Mouse (Mus musculus) neutrophil, adult 5-6 weeks (primary cell): Measurements from ENCODE around the gene Prkag2. TPM values are rescaled to one million over a fixed set of nuclear protein-coding genes. Genes with fewer than 3 reads are reported as not detected.
"Not testable (repeated sequence)": the region's sequence is repeated elsewhere in the genome, so short reads cannot be mapped to it uniquely, and the experiment has no call there.

ENCODE experiments used
- ATAC-seq: fragments of 151-379, 151-347 bp; 2 replicates; pipeline ENCODE4 v1.8.0; 2017; ENCODE audit warnings: mild to moderate bottlenecking, moderate TSS enrichment; ENCODE audit not compliant: insufficient number of reproducible peaks, poor library complexity, low FRiP score, severe bottlenecking; ENCODE audit errors: extremely low read depth
- total RNA-seq: library from RNA; stranded (forward); fragments of 200-1000 nt; gene quantifications from 2 replicates; pipeline ENCODE4 v1.2.3, GENCODE M21; 2017

The Prkag2 gene
- total RNA-seq, 1 experiment from 2014 or later = 37.0 TPM

DNA sequence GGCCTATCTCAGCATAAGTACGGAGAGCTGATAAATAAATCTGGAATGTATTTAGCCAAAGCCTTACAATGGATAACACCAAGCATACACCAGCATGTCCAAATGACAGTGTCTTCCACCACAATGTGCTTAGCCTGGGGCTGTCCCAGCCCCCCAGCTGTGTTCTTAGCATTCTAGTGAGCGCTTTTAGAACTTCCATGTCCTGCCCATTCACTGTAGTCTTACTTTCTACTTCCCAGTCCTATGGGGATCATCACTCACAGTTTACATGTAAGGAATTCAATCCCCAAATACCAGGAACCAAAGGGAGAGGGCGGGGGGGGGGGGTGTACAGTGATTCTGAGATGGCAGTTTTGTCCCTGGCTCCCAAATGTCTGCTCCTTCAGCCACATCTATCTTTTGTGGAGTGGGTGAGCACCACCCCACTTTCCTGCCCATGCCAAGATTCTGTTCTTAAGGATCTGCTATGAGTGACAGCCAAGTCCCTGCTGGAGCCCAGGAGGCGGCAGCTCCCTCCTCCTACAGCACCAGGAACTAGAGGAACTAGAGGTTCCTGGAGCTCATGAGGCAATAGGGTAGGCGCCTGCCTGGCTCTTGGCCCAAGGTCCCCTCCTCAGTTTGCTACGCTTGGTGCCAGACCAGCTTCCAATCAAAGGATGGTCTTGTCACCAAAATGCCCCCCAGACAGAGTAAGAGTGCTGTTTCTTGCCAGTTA, 11.0 kb downstream of the Prkag2 start:
- no peak for ATAC-seq

DNA sequence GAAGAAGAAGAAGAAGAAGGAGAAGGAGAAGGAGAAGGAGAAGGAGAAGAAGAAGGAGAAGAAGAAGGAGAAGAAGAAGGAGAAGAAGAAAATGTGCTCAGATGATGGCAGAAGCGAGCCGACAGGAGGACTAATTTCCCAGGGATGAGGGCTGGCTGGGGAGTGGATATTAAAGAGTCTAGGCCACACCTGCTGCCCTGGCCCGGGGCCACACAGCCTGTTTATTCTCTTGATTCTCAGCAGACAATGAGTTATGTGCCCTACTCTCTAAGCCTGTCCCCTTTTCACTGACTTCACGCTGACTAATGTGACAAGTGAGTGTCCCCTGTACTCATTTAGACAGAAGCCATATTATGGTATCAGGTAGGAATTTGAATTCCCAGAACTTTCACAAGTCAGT, 11.8 kb downstream of the Prkag2 start:
- no peak for ATAC-seq

DNA sequence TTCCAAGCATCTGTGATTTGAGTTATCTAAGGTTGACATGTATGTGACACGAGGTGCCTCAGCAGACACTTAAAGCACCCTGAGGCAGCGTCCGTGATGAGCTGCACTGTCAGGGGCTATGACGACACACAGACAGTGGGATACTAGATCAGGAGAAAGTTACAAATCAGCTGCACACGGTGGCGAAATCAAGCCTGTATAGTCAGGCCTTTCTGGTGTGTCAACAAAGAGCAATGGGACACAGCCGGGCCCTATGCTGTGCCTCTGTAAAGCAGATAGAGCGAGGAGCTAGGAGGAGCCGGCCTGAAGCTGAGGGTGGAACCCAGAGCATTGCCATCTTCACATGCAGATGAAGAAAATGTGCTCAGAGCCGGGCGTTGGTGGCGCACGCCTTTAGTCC, 12.3 kb downstream of the Prkag2 start:
- no peak for ATAC-seq

DNA sequence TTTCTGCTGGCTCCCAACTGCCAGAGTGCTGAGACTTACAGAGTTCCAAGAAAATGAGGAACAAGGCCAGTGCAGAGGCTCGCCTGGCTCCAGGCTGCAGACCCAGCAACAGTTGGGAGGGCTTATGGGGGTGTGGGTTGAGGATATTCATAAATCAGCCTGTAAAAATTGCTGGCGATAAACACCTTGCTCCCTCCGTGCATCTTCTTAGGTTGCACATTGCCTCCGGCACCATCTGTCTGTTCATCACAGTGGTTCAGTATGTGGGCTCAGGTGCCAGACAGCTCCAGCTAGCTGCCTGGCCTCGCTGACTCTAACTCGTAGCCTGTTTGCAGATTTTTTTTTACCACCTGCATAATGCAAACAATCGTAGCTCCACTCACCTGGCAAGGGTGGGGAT, 13.4 kb downstream of the Prkag2 start:
- no peak for ATAC-seq

DNA sequence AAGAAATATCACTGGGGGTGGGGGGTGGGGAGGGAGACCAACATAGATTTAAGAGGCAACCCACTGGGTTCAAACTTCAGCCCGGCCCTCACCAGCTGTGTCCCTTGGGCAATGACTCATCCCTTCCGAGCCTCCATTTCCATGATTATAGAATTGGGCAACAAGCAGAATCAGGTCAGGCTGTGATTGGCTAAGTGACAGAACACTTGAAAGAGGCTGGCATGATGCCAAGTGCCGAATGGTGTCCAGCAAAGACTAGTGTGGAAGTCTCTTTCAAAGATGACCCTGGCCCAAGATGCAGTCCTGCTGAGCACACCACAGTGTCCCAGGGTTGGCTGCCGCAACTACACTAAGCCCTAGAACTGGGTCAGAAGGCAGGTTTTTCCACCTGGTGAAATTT, 14.2 kb downstream of the Prkag2 start:
- ATAC-seq = no peak

DNA sequence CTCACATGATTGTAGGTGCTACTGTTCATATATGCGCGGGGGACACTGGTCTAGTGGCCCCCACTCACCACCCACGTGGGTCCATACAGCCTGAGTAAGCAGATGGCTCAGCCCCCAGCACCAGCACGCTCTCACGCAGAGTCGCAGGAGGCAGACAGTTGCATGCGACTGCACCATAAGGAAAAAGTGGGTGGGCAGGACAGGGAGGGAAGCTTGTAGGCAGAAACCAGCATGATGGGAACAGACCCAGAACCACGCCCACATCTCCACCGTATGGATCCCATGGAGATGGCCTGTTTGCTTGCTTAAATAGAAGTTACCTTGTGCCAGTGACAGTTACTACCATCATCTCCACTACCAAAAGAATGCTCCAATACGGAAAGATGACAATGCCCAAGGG, 15.3 kb downstream of the Prkag2 start:
- no peak for ATAC-seq

DNA sequence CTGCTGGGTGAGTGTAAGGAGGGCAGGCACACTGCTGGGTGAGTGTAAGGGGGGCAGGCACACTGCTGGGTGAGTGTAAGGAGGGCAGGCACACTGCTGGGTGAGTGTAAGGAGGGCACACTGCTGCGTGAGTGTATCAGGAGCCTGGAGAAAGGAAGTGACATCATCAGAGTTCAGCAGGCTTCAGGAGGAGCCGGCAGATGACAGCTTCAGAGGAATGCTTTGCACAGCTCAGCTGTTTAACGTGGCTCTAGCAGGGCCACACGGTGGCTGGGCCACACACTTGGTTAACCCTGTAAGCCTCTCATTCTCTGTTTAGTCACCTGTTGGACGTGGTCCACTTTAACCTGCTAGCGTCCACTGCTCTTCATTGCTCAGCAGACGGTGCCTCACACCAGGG, 16.6 kb downstream of the Prkag2 start:
- no peak for ATAC-seq

DNA sequence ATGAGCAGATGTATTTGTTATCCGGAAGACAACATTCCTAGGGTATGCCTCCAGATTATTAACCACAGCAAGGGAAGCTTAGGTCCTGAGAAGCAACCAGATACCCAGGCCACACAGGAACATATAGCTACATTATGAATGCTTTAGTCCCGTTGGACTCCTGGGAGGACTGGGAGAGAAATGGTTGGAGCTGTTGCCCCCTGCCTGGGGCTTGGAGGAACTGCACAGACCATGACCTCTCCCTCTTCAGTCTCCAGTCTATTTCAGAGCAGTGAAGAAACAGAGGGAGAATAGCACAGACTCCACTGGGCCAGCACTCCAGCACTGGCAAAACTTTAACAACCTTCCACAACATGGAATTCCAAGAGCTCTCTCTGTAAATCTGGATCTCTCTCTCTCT, 17.9 kb downstream of the Prkag2 start:
- no peak for ATAC-seq

DNA sequence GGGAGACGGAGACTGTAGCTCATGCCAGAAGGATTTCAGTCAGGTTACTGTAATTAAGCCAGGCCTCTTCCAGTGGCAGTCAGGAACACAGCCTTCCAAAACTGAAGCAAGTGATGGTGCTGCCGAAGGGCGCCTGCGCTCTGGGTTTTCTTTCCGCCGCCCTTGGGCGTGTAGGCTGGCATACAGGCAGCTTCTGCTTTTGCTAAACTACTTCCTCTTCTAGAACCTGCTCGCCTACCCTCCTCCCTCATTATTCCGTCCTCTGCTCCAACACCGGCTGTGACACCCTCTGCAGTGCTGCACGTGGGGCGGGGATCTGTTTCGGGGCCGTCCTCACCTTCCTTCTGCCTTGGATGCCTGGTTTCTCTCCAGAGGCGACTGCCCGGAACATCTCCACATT, 18.9 kb downstream of the Prkag2 start:
- ATAC-seq = peak; percentile 96

DNA sequence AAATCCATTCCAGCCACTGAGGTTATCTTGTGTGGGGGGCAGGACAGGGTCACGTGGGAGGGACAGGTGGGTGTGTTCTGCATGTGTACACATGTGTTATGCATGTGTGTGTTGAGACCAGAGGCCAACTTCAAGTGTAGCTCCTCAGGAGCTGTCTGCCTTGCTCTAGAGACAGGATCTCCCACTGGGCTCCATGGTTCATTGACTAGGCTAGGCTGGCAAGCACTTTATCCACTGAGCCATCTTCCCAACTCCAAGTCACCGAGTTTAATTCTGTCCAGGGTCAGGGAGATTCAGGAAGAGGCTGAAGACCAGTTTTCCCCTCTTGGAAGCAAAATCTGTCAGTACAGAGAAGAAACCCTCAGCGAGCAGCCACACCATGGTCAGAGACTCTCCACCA, 19.4 kb downstream of the Prkag2 start:
- no peak for ATAC-seq

DNA sequence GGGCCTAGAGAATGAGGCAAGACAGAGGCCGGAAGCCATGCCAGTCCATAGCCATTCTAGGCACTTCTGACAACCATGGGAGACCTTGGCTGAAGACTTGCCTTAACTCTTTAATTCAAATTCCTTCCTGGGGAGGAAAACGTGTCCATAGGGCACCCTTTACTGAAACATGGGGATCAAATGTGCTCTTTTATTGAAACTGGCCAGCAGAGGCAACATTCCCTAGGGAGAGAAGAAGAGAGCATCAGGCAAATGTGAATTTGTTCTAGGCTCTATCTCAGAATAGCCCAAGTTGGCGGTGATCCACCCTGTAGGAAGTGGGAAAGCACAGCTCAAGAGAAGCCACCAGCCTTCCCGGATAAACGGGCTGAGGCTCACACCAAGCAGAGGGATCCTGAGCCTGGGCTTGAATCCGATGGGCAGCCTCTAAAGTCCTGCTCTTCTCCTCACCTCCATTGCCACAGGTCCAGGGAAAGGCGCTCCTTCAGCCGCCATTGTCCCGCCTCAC, 19.9 kb downstream of the Prkag2 start:
- ATAC-seq = no peak

DNA sequence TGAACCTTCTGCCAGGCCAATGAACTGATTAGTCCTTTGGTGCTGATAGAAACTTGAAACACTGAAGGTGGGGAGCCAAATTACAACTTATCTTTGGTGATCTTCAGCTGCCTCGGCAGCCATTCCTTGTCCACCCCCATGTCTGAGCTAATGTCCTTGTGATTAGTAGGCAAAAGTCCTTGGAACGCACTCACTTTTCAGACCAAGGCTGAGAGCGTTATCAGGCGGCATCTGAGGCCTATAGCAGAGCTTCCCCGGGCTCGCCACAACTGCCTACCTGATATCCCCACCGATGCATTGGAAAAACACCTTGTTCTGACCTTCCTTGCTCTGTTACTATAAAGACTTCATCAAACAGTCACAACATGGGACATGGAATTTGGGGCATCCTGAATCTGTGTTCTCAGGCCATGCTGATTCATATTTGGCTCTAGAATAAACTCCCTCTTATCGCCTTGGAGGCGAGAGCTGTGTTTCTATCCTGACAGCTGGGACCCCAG, 20.6 kb downstream of the Prkag2 start:
- no peak for ATAC-seq

DNA sequence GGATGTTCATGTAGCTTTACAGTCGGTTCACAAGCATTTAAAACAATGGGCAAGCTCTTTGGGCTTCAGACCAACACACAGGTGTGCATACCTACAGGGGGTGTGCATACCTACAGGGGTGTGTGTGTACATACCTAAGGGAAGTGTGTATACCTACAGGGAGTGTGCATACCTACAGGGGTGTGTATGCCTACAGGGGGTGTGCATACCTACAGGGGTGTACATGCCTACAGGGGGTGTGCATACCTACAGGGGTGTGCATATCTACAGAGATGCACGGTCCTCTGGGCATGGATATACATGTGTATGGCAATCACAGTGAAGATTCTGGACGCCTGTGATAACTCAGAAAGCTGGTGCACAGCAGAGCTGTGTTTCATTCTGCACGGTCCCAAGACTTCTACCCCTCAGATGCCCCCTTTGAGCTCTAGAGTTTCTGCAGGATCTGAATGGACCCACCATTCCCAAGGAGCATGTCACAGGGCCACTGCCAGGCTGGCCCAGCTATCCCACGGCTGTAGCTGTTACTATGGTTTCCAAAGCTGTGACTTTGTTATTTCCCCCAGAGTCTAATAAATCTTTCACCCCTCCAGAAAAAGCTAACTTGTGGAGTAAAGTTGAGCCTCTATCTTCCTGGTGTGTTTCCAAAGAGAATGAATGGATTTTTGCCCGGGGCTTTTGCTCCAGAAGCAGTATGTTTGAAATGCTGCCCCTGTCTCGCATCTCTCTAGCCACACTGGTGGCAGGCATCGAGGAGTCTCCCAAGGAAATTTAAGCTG, 22.4 kb downstream of the Prkag2 start:
- no peak for ATAC-seq

DNA sequence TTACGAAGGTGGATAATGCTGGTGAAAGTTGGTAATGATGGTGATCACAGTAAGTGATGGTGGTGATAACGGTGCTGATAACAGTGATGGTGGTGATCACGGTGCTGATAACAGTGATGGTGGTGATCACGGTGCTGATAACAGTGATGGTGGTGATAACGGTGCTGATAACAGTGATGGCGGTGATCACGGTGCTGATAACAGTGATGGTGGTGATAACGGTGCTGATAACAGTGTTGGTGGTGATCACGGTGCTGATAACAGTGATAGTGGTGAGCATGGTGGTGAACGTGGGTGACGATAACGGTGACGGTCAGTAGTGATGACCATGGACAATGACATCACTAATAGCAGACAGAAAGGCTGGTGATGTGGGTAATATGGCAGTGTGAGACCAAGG, 23.2 kb downstream of the Prkag2 start:
- not testable (repeated sequence) for ATAC-seq

DNA sequence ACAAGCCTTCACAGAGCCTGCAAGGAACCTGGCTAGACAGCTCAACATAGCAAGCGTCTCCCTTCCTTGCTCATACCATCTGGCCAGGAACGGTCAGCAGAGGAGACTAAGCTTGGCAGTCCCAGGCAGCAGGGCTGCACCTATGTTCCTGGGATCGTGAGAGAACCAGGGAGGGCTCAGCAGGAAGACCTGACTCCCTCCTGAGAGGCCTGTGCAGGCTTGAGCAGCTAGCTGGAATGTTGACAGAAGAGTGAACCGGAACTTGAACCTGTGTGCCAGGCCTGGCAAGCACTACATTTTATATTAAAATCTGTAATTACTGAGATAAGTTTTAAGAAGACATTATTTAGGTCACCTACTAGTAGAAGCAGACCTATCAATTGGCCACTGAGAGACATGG, 24.8 kb downstream of the Prkag2 start:
- no peak for ATAC-seq

DNA sequence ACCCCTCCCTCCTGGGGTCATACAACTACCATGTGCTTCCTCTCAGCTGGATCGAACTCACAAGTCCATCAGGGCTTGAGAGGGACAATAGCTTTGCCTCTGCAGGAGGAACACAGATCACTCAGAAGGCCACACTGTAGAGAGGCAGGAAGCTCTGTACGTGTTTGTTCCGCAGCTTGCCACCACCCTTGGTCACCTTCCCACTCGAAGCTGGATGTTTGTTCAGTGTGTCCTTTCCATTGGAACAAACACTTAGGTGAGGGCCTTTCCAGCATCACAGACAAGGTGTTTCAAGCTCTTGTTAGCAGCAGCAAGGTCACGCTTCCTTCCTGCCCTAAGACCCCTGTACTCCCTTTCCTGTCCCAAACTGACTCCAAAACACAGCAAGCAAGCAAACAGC, 30.6 kb downstream of the Prkag2 start:
- no peak for ATAC-seq

DNA sequence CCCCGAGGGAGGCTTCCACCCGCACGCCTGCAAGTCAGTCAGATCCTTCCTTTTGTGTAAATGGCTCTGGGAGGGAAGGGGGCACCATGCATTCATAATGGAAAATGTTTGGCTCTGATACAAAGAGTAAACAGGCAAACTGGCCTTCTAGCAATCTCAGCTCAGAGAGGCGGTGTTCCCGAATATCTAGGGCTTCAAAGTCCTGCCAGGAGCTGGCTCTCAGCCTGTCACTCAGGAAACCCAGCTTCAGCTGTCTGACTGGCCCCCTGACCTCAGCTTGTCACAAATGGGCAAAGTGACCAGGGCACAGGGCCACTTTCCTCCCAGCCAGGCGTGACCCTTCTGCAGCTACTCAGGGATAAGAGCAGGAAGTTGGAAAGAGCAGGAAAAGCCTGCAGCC, 33.3 kb downstream of the Prkag2 start:
- no peak for ATAC-seq

DNA sequence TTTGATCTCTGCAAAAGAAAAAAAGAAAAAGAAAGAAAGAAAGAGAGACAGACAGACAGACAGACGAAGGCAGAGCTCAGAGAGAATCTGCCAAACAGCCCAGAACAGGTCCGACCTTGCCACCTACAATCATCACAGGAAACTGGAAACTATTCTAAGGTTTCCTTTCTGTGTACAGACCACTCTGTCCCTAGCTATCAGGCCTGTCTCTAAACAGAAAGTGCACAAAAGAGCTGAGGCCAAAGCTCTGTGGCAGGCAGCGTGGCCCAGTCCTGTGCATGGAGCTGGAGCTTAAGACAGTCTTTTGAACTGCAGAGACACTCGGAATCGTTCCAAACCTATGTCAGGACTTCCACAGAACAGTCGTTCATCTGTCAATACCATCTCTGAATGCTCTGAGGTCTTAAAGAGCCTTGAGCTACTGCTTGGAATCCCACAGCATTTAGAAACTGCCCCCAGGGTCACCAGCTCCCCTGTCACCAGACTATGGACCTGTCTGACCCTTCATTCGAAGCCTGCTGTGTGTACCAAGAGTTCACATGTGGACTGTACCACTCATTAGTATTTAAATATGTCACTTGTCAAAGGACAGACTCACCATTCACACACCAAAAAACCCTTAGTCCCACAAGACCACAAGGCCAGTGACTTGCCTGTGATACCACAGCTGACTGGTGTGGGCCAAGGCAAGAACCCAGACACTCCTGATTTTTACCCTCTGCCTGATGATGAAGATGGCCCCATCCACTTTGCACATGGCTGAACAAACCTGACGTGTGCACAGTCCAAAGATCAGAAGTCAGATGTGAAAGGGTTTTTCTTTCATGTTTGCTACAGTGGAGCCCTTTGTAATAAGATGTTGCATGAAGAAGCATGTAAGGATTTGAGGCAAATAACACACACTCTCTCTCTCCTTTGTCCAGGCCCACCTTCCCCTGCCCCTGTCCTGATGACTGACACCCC, 35.9 kb downstream of the Prkag2 start:
- no peak for ATAC-seq

DNA sequence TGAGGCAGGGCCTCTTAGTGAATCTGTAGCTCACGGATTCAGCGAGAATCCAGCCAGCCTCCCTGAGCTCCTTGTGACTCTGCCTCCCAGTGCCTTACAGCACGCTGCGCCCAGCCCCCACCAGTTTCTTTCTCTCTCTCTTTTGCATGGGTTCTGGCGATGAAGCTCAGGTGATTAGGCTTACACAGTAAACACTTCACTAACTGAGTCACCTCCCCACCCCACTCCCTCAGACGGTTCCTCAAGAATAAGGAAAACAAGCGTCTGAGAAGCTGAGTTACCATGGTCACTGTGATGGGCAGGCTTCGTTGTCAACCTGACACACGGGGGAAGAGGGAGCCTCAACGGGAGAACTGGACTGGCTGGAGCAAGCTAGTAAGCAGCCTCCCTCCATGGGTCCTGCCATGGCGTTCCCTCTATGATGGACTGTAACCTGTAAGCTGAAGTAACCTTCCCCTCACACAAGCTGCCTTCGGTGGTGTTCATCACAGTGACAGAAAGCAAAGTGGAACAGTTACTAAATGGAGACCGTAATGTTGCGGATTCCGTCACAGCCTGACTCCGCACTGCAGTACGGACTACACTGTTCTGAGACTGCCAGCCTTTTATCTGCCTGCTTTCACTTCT, 37.8 kb downstream of the Prkag2 start:
- ATAC-seq = no peak
